Mouse (Mus musculus): Measurements from ENCODE around the gene Inpp5k. TPM values are rescaled to one million over a fixed set of nuclear protein-coding genes. Genes with fewer than 3 reads are reported as not detected.

Gene Inpp5k
- polyA plus RNA-seq, 2 experiments: 24.6 to 32.0 TPM

GRCm38 (mm10) chr11:75679439-75680171 is 48.8 kb downstream of the Inpp5k start:
- Histone ChIP-seq H3K4me1 (ENCODE audit: control insufficient read depth, insufficient read depth, low read length) (peaks cover 14% of the 10 kb centered on the region), H3K27ac (replicated peaks; ENCODE audit: low read depth, low read length) (peak overlapping the region; percentile 86), H3K27me3 (ENCODE audit: control insufficient read depth, insufficient read depth, low read length) (no peaks in the 10 kb centered on the region), H3K36me3 (ENCODE audit: control insufficient read depth, insufficient read depth, low read length) (peaks cover 14% of the 10 kb centered on the region), H3K4me2 (replicated peaks; ENCODE audit: low read depth, low read length, severe bottlenecking) (peak overlapping the region; percentile 67), H3K9ac (ENCODE audit: low read depth, low read length, severe bottlenecking) (peak overlapping the region; percentile 88), H3K9me3 (ENCODE audit: control insufficient read depth, low read length) (no peaks in the 10 kb centered on the region), H3K4me3 (replicated peaks; ENCODE audit: low read length) (peak overlapping the region; percentile 96)
- ATAC-seq (ENCODE audit: low FRiP score, low read depth) (peak; percentile 75), DNase-seq (ENCODE audit: low spot score) (peak; percentile 53)
- TF ChIP-seq POLR2A (IDR thresholded peaks at IDR 0.05; ENCODE audit: borderline replicate concordance, extremely low read depth, insufficient read depth, insufficient read length): no peak
- under 1% methylated on average over 24 of the region's 43 CpGs for whole genome bisulfite sequencing

- DNase-seq (ENCODE audit: low spot score) (no peak), ATAC-seq (ENCODE audit: low FRiP score, low read depth) (no peak)
- Histone ChIP-seq H3K27me3 (ENCODE audit: control insufficient read depth, insufficient read depth, low read length) (no peaks in the 10 kb centered on the region), H3K9me3 (ENCODE audit: control insufficient read depth, low read length) (no peaks in the 10 kb centered on the region), H3K27ac (replicated peaks; ENCODE audit: low read depth, low read length) (no peak overlapping the region), H3K9ac (ENCODE audit: low read depth, low read length, severe bottlenecking) (no peak overlapping the region), H3K36me3 (ENCODE audit: control insufficient read depth, insufficient read depth, low read length) (peaks cover 17% of the 10 kb centered on the region), H3K4me1 (ENCODE audit: control insufficient read depth, insufficient read depth, low read length) (peaks cover 11% of the 10 kb centered on the region; the same call in 1 of the 2 replicates), H3K4me2 (replicated peaks; ENCODE audit: low read depth, low read length, severe bottlenecking) (no peak overlapping the region), H3K4me3 (replicated peaks; ENCODE audit: low read length) (no peak overlapping the region)
- TF ChIP-seq POLR2A (IDR thresholded peaks at IDR 0.05; ENCODE audit: borderline replicate concordance, extremely low read depth, insufficient read depth, insufficient read length): no peak
- WGBS: 81% methylated on average over 5 of the region's 5 CpGs
Measured at GRCm38 (mm10) chr11:75684462-75684861, 53.7 kb downstream of the Inpp5k start.

- no peaks in the 10 kb centered on the region for H3K9me3 ChIP-seq (ENCODE audit: control insufficient read depth, low read length)
- no peak overlapping the region for H3K4me3 ChIP-seq (replicated peaks; ENCODE audit: low read length)
- H3K36me3 ChIP-seq (ENCODE audit: control insufficient read depth, insufficient read depth, low read length): peaks cover 17% of the 10 kb centered on the region
- no peak overlapping the region for H3K27ac ChIP-seq (replicated peaks; ENCODE audit: low read depth, low read length)
- DNase-seq (ENCODE audit: low spot score): no peak
- WGBS: 64% methylated on average over 2 of the region's 2 CpGs
- H3K9ac ChIP-seq (ENCODE audit: low read depth, low read length, severe bottlenecking): no peak overlapping the region
- peaks cover 11% of the 10 kb centered on the region; the same call in 1 of the 2 replicates for H3K4me1 ChIP-seq (ENCODE audit: control insufficient read depth, insufficient read depth, low read length)
- no peak for ATAC-seq (ENCODE audit: low FRiP score, low read depth)
- H3K27me3 ChIP-seq (ENCODE audit: control insufficient read depth, insufficient read depth, low read length): no peaks in the 10 kb centered on the region
- TF ChIP-seq POLR2A (IDR thresholded peaks at IDR 0.05; ENCODE audit: borderline replicate concordance, extremely low read depth, insufficient read depth, insufficient read length): no peak
- no peak overlapping the region for H3K4me2 ChIP-seq (replicated peaks; ENCODE audit: low read depth, low read length, severe bottlenecking)
Measured at GRCm38 (mm10) chr11:75684956-75685355, 54.2 kb downstream of the Inpp5k start.

- Histone ChIP-seq H3K27ac (replicated peaks; ENCODE audit: low read depth, low read length) (no peak overlapping the region), H3K27me3 (ENCODE audit: control insufficient read depth, insufficient read depth, low read length) (no peaks in the 10 kb centered on the region), H3K4me2 (replicated peaks; ENCODE audit: low read depth, low read length, severe bottlenecking) (no peak overlapping the region), H3K9ac (ENCODE audit: low read depth, low read length, severe bottlenecking) (no peak overlapping the region), H3K36me3 (ENCODE audit: control insufficient read depth, insufficient read depth, low read length) (peaks cover 28% of the 10 kb centered on the region), H3K9me3 (ENCODE audit: control insufficient read depth, low read length) (no peaks in the 10 kb centered on the region), H3K4me1 (ENCODE audit: control insufficient read depth, insufficient read depth, low read length) (no peaks in the 10 kb centered on the region), H3K4me3 (replicated peaks; ENCODE audit: low read length) (no peak overlapping the region)
- 69% methylated on average over 2 of the region's 2 CpGs for WGBS
- ATAC-seq (ENCODE audit: low FRiP score, low read depth) (no peak), DNase-seq (ENCODE audit: low spot score) (no peak)
- no peak for TF ChIP-seq POLR2A (IDR thresholded peaks at IDR 0.05; ENCODE audit: borderline replicate concordance, extremely low read depth, insufficient read depth, insufficient read length)
Measured at GRCm38 (mm10) chr11:75687343-75687993, 56.7 kb downstream of the Inpp5k start.

- no peaks in the 10 kb centered on the region for H3K9me3 ChIP-seq (ENCODE audit: control insufficient read depth, low read length)
- 86% methylated on average over 2 of the region's 2 CpGs for WGBS
- H3K4me2 ChIP-seq (replicated peaks; ENCODE audit: low read depth, low read length, severe bottlenecking): no peak overlapping the region
- H3K27me3 ChIP-seq (ENCODE audit: control insufficient read depth, insufficient read depth, low read length): no peaks in the 10 kb centered on the region
- H3K4me1 ChIP-seq (ENCODE audit: control insufficient read depth, insufficient read depth, low read length): no peaks in the 10 kb centered on the region
- ATAC-seq (ENCODE audit: low FRiP score, low read depth) (no peak), DNase-seq (ENCODE audit: low spot score) (no peak)
- H3K36me3 ChIP-seq (ENCODE audit: control insufficient read depth, insufficient read depth, low read length): peaks cover 31% of the 10 kb centered on the region
- no peak overlapping the region for H3K27ac ChIP-seq (replicated peaks; ENCODE audit: low read depth, low read length)
- TF ChIP-seq POLR2A (IDR thresholded peaks at IDR 0.05; ENCODE audit: borderline replicate concordance, extremely low read depth, insufficient read depth, insufficient read length): no peak
- H3K4me3 ChIP-seq (replicated peaks; ENCODE audit: low read length): no peak overlapping the region
- H3K9ac ChIP-seq (ENCODE audit: low read depth, low read length, severe bottlenecking): no peak overlapping the region
Measured at GRCm38 (mm10) chr11:75688132-75688531, 57.3 kb downstream of the Inpp5k start.

Measured in limb, embryonic 14.5 days (tissue).